Mouse (Mus musculus) brain, embryonic 14.5 days (tissue): ENCODE measurements around the gene 1700021F07Rik.

Source experiments
- CTCF ChIP-seq: fragments of 200-500 bp; IDR thresholded peaks from 2 replicates; pipeline ENCODE4 v1.5.1; 2012; ENCODE audit warnings: inconsistent platforms, mild to moderate bottlenecking, moderate library complexity, borderline replicate concordance; ENCODE audit not compliant: insufficient read depth, insufficient read length; ENCODE audit errors: extremely low read depth
- POLR2A ChIP-seq: fragments of 200-500 bp; IDR thresholded peaks from 2 replicates; pipeline ENCODE4 v1.6.1; 2012; ENCODE audit warnings: mild to moderate bottlenecking, inconsistent platforms, borderline replicate concordance; ENCODE audit not compliant: poor library complexity, insufficient read depth, insufficient read length, severe bottlenecking; ENCODE audit errors: extremely low read depth

- TF ChIP-seq CTCF (no peak), POLR2A (no peak)
Measured at GRCm38 (mm10) chr2:173484486-173484885, 37.9 kb upstream of the 1700021F07Rik start.
